In the genomic region with DNA sequence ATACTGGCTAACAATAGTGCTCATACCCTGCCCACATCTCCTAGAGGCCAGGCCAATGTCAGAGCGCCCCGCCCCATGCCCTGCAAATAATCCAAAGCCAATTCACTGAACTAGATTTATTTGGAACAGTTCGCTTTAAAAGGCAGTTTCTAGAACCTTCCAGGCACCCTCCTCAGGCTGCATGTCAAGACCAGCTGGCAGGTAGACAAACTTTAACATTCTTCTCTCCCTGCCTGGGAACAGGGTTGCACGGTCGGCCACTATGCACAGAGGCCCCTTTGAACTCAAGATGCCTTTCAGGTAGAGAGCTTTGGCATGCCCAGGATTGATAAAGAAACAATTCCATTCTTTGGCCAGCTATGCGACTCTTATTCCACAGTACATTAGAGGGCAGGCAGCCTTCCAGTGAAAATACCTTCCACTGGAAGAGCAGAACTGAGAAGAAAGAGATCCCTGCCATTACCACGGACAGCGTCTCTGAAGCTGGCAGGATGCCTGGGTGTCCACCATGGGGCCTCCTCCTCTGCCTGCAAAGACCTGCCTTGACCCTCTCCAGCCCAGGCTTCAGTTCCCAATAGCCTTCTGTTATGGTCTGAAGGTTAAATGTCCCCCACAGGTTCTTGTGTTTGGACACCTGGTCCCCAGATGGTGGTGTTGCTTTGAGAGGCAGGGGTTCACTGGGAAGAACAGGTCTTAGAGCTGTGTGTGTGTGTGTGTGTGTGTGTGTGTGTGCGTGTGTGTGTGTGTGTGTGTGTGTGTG, we compare ENCODE assay signal across 11 mouse cellular contexts.
DNase-seq lines count a peak whose midpoint lies in the region; ATAC-seq and TF ChIP-seq lines count a peak whose summit lies in the region.
"Had no signal": no experiment of that assay in that cellular context is flagged by ENCODE, and none has a peak within 500 bp of the region (broad histone marks: within the 10 kb centered on the region; RNA-seq: fewer than 3 reads in every experiment).

No protein-coding gene starts in this region.

- no peak overlapping the region for H3K4me2 ChIP-seq in midbrain, postnatal 0 days (ENCODE audit: low read depth, low read length, poor library complexity, severe bottlenecking)
- H3K4me2 ChIP-seq in midbrain, embryonic 13.5 days (replicated peaks): no peak overlapping the region
- H3K4me2 ChIP-seq in embryonic facial prominence, embryonic 14.5 days (ENCODE audit: low read depth, low read length): no peak overlapping the region
- H3K4me2 ChIP-seq in neural tube, embryonic 13.5 days: no peak overlapping the region
- H3K4me2 ChIP-seq: limb, embryonic 13.5 days had no signal

- H3K36me3 ChIP-seq in midbrain, postnatal 0 days (ENCODE audit: insufficient read depth, low read length): no peaks in the 10 kb centered on the region; the same call in none of the 2 replicates
- H3K36me3 ChIP-seq in midbrain, embryonic 13.5 days: 0 out of 2 replicates have a peak, but pooled peaks cover 3% of the 10 kb centered on the region
- H3K36me3 ChIP-seq in embryonic facial prominence, embryonic 14.5 days (ENCODE audit: control insufficient read depth, insufficient read depth, low read length): no peaks in the 10 kb centered on the region
- H3K36me3 ChIP-seq in neural tube, embryonic 13.5 days: peaks cover 24% of the 10 kb centered on the region
- H3K36me3 ChIP-seq: limb, embryonic 13.5 days had no signal

- no peaks in the 10 kb centered on the region for H3K9me3 ChIP-seq in midbrain, postnatal 0 days (ENCODE audit: low read length)
- no peaks in the 10 kb centered on the region for H3K9me3 ChIP-seq in midbrain, embryonic 13.5 days
- no peaks in the 10 kb centered on the region for H3K9me3 ChIP-seq in embryonic facial prominence, embryonic 14.5 days (ENCODE audit: control insufficient read depth, low read length)
- no peaks in the 10 kb centered on the region for H3K9me3 ChIP-seq in neural tube, embryonic 13.5 days
- H3K9me3 ChIP-seq: limb, embryonic 13.5 days had no signal

- no peaks in the 10 kb centered on the region for H3K27me3 ChIP-seq in midbrain, postnatal 0 days (ENCODE audit: insufficient read depth, low read length)
- no peaks in the 10 kb centered on the region for H3K27me3 ChIP-seq in midbrain, embryonic 13.5 days
- H3K27me3 ChIP-seq in embryonic facial prominence, embryonic 14.5 days (replicated peaks; ENCODE audit: control insufficient read depth, insufficient read depth, low read length): no peaks in the 10 kb centered on the region
- no peaks in the 10 kb centered on the region for H3K27me3 ChIP-seq in neural tube, embryonic 13.5 days
- H3K27me3 ChIP-seq: limb, embryonic 13.5 days had no signal

- 0 out of 2 replicates have a peak, but pooled peaks have one; percentile 13 for ATAC-seq in midbrain, postnatal 0 days (ENCODE audit: low FRiP score)
- ATAC-seq in midbrain, embryonic 13.5 days: no peak
- ATAC-seq in embryonic facial prominence, embryonic 14.5 days (ENCODE audit: low read depth): peak; percentile 37; the same call in 1 of the 2 replicates
- ATAC-seq in neural tube, embryonic 13.5 days (ENCODE audit: low read depth): peak; percentile 27; the same call in 1 of the 2 replicates
- ATAC-seq in inflammation-experienced regulatory T-cells, adult 6 months: no peak

- TF ChIP-seq CTCF in midbrain, postnatal 0 days (IDR thresholded peaks at IDR 0.05): no peak

- WGBS in midbrain, postnatal 0 days: 78% methylated on average over 9 of the region's 9 CpGs
- WGBS in midbrain, embryonic 13.5 days: 85% methylated on average over 9 of the region's 9 CpGs
- WGBS in embryonic facial prominence, embryonic 14.5 days: 69% methylated on average over 8 of the region's 9 CpGs
- WGBS in neural tube, embryonic 13.5 days: 72% methylated on average over 8 of the region's 9 CpGs

- no peak overlapping the region for H3K27ac ChIP-seq in midbrain, postnatal 0 days (ENCODE audit: low read depth, low read length)
- no peak overlapping the region for H3K27ac ChIP-seq in midbrain, embryonic 13.5 days
- no peak overlapping the region for H3K27ac ChIP-seq in embryonic facial prominence, embryonic 14.5 days (replicated peaks; ENCODE audit: low read depth, low read length)
- H3K27ac ChIP-seq in neural tube, embryonic 13.5 days (replicated peaks): no peak overlapping the region
- H3K27ac ChIP-seq: limb, embryonic 13.5 days had no signal

- no peak overlapping the region for H3K4me3 ChIP-seq in midbrain, postnatal 0 days (ENCODE audit: low read depth, low read length)
- H3K4me3 ChIP-seq in midbrain, embryonic 13.5 days (replicated peaks): no peak overlapping the region
- H3K4me3 ChIP-seq in embryonic facial prominence, embryonic 14.5 days (ENCODE audit: low read depth, low read length): no peak overlapping the region
- H3K4me3 ChIP-seq in neural tube, embryonic 13.5 days: no peak overlapping the region
- H3K4me3 ChIP-seq: limb, embryonic 13.5 days had no signal

- H3K4me1 ChIP-seq in midbrain, postnatal 0 days (ENCODE audit: insufficient read depth, low read length): no peaks in the 10 kb centered on the region
- no peaks in the 10 kb centered on the region for H3K4me1 ChIP-seq in midbrain, embryonic 13.5 days (replicated peaks)
- no peaks in the 10 kb centered on the region for H3K4me1 ChIP-seq in embryonic facial prominence, embryonic 14.5 days (ENCODE audit: control insufficient read depth, insufficient read depth, low read length)
- H3K4me1 ChIP-seq in neural tube, embryonic 13.5 days (replicated peaks): no peaks in the 10 kb centered on the region
- H3K4me1 ChIP-seq: limb, embryonic 13.5 days had no signal

- DNase-seq in adrenal gland, postnatal 10 days: peak; percentile 34
- no peak for DNase-seq in adrenal gland, adult 8-10 months
- DNase-seq in midbrain, postnatal 0 days (ENCODE audit: low spot score): peak; percentile 42
- peak; percentile 42 for DNase-seq in embryonic facial prominence, embryonic 14.5 days (ENCODE audit: low spot score)
- no peak for DNase-seq in liver
- DNase-seq: kidney, adult 18-20 months; thymus, adult 18-20 months had no signal

- H3K9ac ChIP-seq in midbrain, postnatal 0 days (replicated peaks; ENCODE audit: low read length, poor library complexity, severe bottlenecking): no peak overlapping the region
- H3K9ac ChIP-seq in midbrain, embryonic 13.5 days (replicated peaks): no peak overlapping the region
- no peak overlapping the region for H3K9ac ChIP-seq in embryonic facial prominence, embryonic 14.5 days (ENCODE audit: low read depth, low read length)
- H3K9ac ChIP-seq in neural tube, embryonic 13.5 days: no peak overlapping the region
- H3K9ac ChIP-seq: limb, embryonic 13.5 days had no signal

Comparison
In these comparisons a context has a peak if more than half of its experiments do, and no peak if none do; other contexts are left out.
1. DNase-seq: peak in adrenal gland, postnatal 10 days (single experiment), midbrain, postnatal 0 days (single experiment) and embryonic facial prominence, embryonic 14.5 days (single experiment); none in adrenal gland, adult 8-10 months (single experiment) and liver (single experiment).
2. ATAC-seq: peak in midbrain, postnatal 0 days (single experiment), embryonic facial prominence, embryonic 14.5 days (single experiment) and neural tube, embryonic 13.5 days (single experiment); none in midbrain, embryonic 13.5 days (single experiment) and inflammation-experienced regulatory T-cells, adult 6 months (single experiment).